Mouse (Mus musculus): ENCODE measurements around the gene Slc16a12.

- TF ChIP-seq GATA1 (IDR thresholded peaks at IDR 0.05; ENCODE audit: borderline replicate concordance, low read length) (no peak), FLI1 (IDR thresholded peaks at IDR 0.05; ENCODE audit: low read length) (no peak)
Measured at GRCm38 (mm10) chr19:34650276-34650675, 96.8 kb downstream of the Slc16a12 start.

Measured in megakaryocyte, embryonic 14.5 days (primary cell).